Mouse (Mus musculus) spleen, postnatal 10 days (tissue): ENCODE results near the gene Rab1a.
"Not testable (repeated sequence)": the region's sequence is repeated elsewhere in the genome, so short reads cannot be mapped to it uniquely, and the experiment has no call there.

ENCODE experiments used
- DNase-seq, 2 experiments: peaks; one replicate each; pipeline ENCODE4 v3.0.0; 2021 to 2022; ENCODE audit warnings: low spot score in 2 of 2

Rab1a gene

DNA sequence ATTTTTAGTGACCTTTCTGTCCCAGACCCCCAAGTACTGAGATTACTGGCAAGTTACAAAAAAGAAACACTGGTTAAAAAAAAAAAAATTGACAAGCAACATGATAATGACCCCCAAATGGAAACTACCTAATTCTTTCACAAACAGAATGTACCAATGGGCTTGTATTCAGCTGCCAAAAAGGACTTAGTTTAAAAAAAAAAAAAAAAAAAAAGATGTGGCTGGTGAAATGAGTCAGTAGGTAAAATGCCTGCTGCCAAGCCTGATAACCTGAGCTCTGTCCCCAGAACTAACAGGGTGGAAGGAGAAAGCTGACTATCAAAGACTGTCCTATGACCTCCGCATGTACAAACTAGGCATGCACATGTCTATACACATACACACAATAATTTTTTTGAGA lies 16.0 kb downstream of the Rab1a start:
- DNase-seq, result no peak

DNA sequence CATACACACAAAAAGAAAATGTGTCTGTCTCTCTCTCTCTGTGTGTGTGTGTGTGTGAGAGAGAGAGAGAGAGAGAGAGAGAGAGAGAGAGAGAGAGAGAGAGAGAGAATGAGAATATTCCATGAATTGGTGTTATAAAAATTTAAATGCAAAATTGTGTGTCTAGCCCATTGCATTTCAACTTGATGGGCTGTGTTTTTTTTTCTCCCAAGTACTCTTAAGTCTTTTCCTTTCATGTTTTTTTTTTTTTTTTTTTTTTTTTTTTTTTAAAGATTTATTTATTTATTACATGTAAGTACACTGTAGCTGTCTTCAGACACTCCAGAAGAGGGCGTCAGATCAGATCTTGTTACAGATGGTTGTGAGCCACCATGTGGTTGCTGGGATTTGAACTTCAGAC lies 20.4 kb downstream of the Rab1a start:
- DNase-seq, result not testable (repeated sequence)

- DNase-seq, result no peak
Measured at GRCm38 (mm10) chr11:20224196-20224595, 23.0 kb downstream of the Rab1a start.

DNA sequence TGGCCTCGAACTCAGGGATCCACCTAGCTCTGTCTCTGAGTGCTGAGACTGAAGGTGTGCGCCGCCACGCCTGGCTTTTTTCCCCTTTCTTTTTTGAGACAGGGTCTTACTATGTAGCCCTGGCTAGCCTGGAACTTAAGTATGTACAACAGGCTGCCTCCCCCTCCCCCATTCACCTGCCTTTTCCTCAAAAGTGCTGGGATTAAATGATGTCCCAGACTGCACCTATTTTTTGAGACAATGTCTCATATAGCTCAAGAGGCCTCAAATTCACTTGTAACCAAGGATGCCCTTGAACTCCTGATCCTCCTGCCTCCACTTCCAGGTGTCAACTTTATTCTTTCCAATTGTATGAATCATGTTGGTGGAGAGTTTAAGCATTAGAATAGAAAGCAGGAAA lies 24.7 kb downstream of the Rab1a start:
- DNase-seq, result no peak

GRCm38 (mm10) chr11:20228666-20229065 lies 27.4 kb downstream of the Rab1a start:
- DNase-seq, result no peak

DNA sequence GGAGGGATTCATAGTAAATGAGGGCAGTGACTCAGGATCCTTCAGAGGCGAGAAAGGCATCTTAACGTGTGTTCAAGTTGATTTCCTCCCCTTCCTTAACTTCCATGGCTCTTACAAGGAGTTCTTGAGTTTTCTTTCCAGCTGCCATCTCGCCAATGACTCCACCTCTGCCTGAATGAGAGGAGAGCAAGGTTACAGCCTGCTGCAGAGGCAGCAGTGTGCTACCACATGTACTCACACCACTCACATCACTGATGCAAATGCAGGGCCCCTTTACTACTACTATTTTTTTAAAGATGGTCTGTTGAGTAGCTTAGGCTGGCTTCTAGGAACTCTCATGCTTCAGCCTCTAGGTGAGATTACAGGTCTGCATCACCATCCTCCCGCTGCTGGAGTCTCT lies 28.1 kb downstream of the Rab1a start:
- no peak for DNase-seq

DNA sequence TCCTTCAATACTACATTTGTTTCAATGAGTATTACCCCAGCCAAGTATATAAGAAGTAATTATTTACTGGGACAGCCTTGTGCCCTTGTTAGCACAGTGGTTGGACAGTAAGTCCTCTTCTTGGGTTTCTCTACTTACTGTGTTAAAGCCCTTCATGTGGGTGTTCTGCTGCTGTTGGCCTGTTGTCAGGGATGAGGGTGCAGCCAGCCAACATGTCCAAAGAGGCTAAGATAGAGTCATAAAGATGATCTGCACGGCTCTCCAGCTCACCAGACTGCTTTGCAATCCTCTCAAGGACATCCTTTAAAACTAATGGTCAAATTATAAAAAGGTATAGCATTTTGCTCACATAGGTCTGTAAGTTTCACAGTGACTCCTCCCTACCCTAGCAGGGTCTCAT lies 29.1 kb downstream of the Rab1a start:
- DNase-seq, result no peak

- DNase-seq, result peak in 1 of 2 experiments; percentile 37
Measured at GRCm38 (mm10) chr11:20231128-20231878, 30.1 kb downstream of the Rab1a start.

DNA sequence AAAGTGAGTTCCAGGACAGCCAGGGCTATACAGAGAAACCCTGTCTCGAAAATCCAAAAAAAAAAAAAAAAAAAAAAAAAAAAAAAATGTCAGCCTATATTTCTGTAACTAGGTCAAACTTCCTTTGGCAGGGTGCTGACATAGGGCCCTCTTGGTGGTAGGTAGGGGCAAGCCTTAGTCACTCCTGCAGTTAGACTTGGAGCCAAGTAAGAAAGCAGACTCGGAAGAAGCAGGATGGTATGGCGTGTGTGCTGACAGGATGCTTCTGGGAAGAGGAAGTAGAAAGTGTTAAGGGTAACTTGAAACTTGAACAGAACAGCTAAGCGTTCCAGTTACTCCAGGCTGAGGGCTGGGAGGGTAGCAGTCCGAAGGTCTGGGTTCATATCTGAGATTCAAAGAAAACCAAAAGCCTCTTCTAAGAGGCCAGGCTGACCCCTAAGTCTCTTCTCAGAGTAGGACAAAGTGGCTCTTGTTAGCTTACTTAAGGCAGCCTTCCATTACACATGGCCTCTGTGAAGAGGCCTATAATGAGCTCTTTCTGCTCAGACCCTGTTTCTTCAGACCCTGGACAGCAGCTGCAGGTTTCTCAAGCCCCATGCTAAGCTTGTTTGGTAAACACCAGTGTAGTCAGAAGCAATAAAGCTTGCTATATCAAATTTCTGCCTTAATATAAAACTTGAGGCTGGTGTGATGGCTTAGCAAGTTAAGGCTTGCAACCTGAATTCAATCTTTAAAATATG lies 31.0 kb downstream of the Rab1a start:
- no peak for DNase-seq

DNA sequence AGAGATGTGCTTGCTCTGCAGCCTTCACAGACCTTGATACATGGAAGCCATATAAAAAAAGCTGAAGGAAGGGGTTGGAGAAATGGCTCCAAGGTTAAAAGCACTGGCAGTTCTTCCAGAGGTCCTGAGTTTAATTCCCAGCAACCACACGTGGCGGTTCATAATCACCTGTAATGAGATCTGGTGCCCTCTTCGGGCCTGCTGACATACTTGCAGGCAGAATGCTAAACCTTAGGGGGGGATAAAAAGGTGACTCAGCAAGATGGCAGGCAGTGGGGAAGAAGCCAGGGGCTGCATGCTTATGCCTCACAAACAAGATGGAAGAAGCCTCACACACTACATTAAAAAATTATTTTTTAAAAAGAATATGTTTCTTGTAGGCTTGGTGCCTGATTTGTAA lies 33.0 kb downstream of the Rab1a start:
- no peak for DNase-seq

GRCm38 (mm10) chr11:20237018-20237417 lies 35.8 kb downstream of the Rab1a start:
- DNase-seq, result no peak

- no peak for DNase-seq
Measured at GRCm38 (mm10) chr11:20237976-20238375, 36.7 kb downstream of the Rab1a start.

DNA sequence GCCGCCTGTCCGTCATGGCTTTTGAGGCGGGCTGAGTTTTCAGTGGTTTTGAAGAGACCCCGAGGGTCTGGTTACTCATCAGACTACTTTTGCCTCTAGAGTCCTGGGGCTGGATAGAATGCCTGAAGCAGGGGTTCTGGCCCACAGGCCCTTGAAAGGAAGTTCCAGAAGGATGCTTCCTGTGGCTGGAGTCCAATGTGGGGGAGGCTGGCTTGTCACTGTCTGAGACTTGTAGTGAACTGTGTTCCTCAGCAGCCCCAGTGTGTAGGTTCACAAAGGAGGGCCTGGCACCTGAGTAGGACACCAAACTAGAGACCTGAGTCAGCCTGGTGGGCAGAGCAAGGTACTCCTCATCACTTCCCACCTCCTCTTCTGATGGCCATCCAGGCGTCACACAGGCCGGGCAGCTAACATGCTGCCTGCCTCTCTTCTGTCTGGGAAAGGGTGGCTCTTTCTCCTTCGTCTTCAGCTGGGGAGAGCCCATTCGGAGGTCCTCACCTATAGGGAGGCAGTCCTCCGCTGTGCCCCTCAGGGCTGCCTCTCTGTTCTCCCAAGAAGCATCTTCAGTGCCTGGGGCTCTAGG lies 38.1 kb downstream of the Rab1a start:
- DNase-seq, result no peak

- no peak for DNase-seq
Measured at GRCm38 (mm10) chr11:20240331-20240730, 39.1 kb downstream of the Rab1a start.

DNA sequence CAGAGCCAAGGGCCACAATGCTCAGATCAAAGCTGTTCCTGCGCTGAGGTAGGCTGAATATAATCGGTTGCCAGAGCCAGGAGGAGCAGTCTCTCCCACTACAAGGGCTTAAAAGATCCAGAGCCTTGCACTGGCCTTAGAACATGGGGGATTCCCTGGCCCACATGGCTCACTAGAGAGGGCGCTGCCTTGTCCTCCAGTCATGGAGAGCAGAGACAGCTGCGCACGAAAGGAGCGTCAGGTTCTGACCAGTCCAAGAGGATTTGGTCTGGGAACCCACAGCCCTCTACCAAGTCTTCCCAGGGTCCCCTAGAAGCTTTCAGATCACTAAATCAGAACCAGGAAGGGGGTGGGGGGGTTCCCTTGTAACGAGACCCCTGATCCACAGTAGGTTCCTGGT lies 40.1 kb downstream of the Rab1a start:
- DNase-seq, result no peak

DNA sequence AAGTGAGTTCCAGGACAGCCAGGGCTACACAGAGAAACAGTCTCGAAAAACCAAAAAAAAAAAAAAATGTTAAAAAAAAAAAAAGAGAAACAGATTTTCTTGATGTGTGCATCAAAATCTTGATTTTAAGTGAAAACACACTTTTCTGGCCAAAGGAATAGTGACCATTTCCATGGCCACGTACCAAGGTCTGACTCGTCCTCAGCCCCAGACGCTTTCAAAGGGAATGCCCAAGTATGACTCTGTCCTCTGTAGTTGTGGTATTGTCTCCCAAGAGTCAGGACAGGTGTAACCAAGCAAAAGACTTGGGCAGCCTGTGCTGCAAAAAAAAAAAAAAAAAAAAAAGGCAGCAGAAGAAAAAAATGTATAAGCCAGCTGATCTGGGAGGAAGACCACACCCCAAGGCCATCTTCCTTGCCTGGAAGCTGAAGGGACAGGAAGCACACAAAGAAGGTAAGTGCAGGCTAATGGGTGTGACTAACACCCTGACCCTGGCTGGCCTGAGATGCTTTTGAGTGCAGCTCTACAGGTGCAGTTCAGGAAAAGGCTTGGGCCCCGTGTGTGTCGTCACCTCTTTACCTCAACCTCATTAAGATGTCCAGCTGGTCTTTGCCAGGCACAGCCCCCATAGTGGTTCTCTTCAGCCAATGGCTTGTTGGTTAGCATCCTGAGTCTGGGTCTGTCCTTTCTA lies 41.3 kb downstream of the Rab1a start:
- no peak for DNase-seq

DNA sequence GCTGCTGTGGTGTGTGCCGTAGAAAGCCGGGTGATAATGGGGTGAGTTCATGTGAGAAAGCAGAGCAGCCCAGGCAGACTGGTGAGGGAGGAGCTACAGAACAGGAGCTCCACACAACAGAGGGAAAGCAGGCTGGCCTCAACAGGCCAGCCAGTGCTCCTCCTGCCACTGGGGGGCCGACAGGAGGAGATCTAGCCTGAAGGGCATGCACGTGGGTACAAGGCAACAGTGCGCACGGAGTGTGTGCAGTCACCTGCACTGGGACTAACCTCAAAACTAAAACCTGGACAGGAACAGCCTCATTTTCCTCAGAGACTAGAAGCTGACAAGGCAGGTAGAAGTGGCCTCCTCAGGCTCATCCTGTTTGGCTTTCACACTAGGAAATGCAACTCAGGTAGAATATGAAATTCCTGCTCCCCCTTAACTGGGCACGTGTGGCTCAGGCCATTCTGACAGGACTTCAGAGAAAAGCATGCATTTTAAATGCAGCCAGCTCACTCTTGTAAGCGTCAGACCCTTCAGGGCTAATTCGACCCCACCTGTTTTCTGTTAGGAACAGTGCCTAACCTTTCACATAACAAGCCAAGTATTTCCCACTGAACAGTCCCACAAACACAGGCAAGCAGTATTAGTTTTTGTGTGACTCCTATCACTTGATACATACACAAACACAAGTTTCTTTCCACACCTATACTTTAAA lies 42.1 kb downstream of the Rab1a start:
- no peak for DNase-seq

GRCm38 (mm10) chr11:20244336-20245290 lies 43.4 kb downstream of the Rab1a start:
- DNase-seq, result no peak

- no peak for DNase-seq
Measured at GRCm38 (mm10) chr11:20245316-20245715, 44.1 kb downstream of the Rab1a start.

DNA sequence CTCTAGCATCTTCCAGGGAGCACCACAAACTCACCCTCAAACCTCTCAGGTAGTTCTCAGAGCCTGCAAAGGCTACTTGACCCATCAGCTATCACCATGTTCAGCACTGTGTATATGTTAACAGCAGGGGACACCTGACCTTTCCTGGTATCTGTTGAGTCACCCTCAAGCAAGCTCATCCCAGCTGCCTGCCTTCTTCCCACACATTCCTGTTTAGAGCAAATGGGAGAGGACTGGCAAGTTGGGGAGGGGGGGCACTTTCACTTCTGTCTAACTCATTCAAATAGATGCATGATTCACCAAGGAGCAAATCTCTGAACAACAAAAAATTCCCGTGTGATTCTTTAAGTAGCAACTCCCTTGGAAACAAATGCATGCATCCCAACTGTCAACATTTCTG lies 45.4 kb downstream of the Rab1a start:
- DNase-seq, result no peak
